8 mouse cellular contexts compared by ENCODE assay signal in genomic region chr2:104493951-104494800, GRCm38 (mm10). TPM values are rescaled to one million over a fixed set of nuclear protein-coding genes. Genes with fewer than 3 reads are reported as not detected.
A peak's percentile ranks its signal among the peaks of the same experiment; 100 is the strongest.
DNase-seq lines count a peak whose midpoint lies in the region; ATAC-seq and TF ChIP-seq lines count a peak whose summit lies in the region.

Hipk3 (minus strand) TSS chr2:104494446.

- peak within 1 kb of the TSS; percentile 98 for H3K27ac ChIP-seq in hindbrain, embryonic 16.5 days (ENCODE audit: low read depth, low read length)
- peak within 1 kb of the TSS; percentile 100 for H3K27ac ChIP-seq in left cerebral cortex, adult 2 months

- no peaks in the 10 kb centered on the region for H3K36me3 ChIP-seq in hindbrain, embryonic 16.5 days (ENCODE audit: control insufficient read depth, insufficient read depth, low read length)

- no peaks in the 10 kb centered on the region for H3K9me3 ChIP-seq in hindbrain, embryonic 16.5 days (ENCODE audit: control insufficient read depth, low read length)

- peak; percentile 75 for DNase-seq in T-cell, adult 2 months (ENCODE audit: low spot score)
- peak; percentile 78 to 83 for DNase-seq in cerebellum, postnatal 36 days
- peak; percentile 81 for DNase-seq in gastrocnemius, adult 18-20 months (ENCODE audit: low spot score)
- DNase-seq in left cerebral cortex, adult 2 months (ENCODE audit: extremely low spot score in 1 of 2, low spot score in 2 of 2) = peak; percentile 75 to 82
- peak; percentile 65 to 77 for DNase-seq in right cerebral cortex, adult 2 months (ENCODE audit: low spot score in 2 of 2)
- DNase-seq in urinary bladder, postnatal 14 days (ENCODE audit: low spot score) = peak; percentile 84

- intact Hi-C loops in left cerebral cortex, adult 2 months (cut with DNase I) = loop anchor here (1.0 to 10.0 kb wide), 5 partner anchors 37 to 159 kb away; partner anchors contain the start of gene Cstf3

- peak within 1 kb of the TSS; percentile 71 for H3K4me2 ChIP-seq in hindbrain, embryonic 16.5 days (ENCODE audit: low read length)

- no peaks in the 10 kb centered on the region for H3K27me3 ChIP-seq in hindbrain, embryonic 16.5 days (replicated peaks; ENCODE audit: control insufficient read depth, insufficient read depth, low read length)

- TF ChIP-seq CTCF in left cerebral cortex, adult 2 months (IDR thresholded peaks at IDR 0.05) = peak; percentile 53

- peak within 1 kb of the TSS; percentile 99 for H3K9ac ChIP-seq in hindbrain, embryonic 16.5 days (ENCODE audit: low read depth, low read length)

- WGBS in hindbrain, embryonic 16.5 days = under 1% methylated on average over 66 of the region's 98 CpGs

- H3K4me1 ChIP-seq in hindbrain, embryonic 16.5 days (ENCODE audit: control insufficient read depth, insufficient read depth, low read depth, low read length) = peaks cover 9% of the 10 kb centered on the region

- ATAC-seq in hindbrain, embryonic 16.5 days = peak; percentile 93
- peak; percentile 81 for ATAC-seq in megakaryocyte, adult 5-6 weeks (ENCODE audit: poor library complexity, severe bottlenecking)

- peak within 1 kb of the TSS; percentile 95 for H3K4me3 ChIP-seq in hindbrain, embryonic 16.5 days (ENCODE audit: low read length)
- peak within 1 kb of the TSS; percentile 91 for H3K4me3 ChIP-seq in left cerebral cortex, adult 2 months

RNA-seq across cellular contexts. Expression of gene Hipk3, which starts in this region (rescaled TPM):
- 100 to 1,000 TPM; 241 to 253 TPM for total RNA-seq in gastrocnemius, adult 18-20 months (2021)
- polyA plus RNA-seq in hindbrain, embryonic 16.5 days (2015; fragmentation: Nextera tagmentation; extraction: Ambion mirVana) = 6.1 and 7.7 TPM in 2 replicates
- 100 to 1,000 TPM in 1 of 2 experiments, 10 to 100 TPM in 1; 95.6 to 101 TPM for total RNA-seq in left cerebral cortex, adult 2 months (2021)
- total RNA-seq in megakaryocyte, adult 5-6 weeks (2015) = 50.2 and 53.1 TPM in 2 replicates
- total RNA-seq in megakaryocyte, adult 5-6 weeks (2017) = 39.1 and 50.4 TPM in 2 replicates

Comparison
In these comparisons a context has a peak if more than half of its experiments do, and no peak if none do; other contexts are left out.
1. Peak in every context shown above with its lines: DNase-seq, ATAC-seq, H3K4me3 ChIP-seq and H3K27ac ChIP-seq.